Mouse (Mus musculus) T-helper 1 cell (primary cell): ENCODE results near the gene Chst11.

ENCODE experiments used
- in situ Hi-C: fragments of 300-600 bp; cut with MboI, MseI; formaldehyde crosslinking; loops from one replicate; pipeline ENCODE4 v1.15.1; 2025; ENCODE audit warnings: high pct_unique_total_duplicates

Gene Chst11

GRCm38 (mm10) chr10:82984950-82985699 lies at the start of gene Chst11:
Chst11 (plus strand) TSS chr10:82985498.
- in situ Hi-C loops = loop anchor here (5.0 kb wide), 1 partner anchor 178 kb away; no protein-coding TSS in a partner anchor

GRCm38 (mm10) chr10:82935774-82936173 lies 49.5 kb upstream of the Chst11 start:
- in situ Hi-C loops = no loop called here

- in situ Hi-C loops = no loop called here
Observed at GRCm38 (mm10) chr10:82953415-82953814, 31.9 kb upstream of the Chst11 start.

DNA sequence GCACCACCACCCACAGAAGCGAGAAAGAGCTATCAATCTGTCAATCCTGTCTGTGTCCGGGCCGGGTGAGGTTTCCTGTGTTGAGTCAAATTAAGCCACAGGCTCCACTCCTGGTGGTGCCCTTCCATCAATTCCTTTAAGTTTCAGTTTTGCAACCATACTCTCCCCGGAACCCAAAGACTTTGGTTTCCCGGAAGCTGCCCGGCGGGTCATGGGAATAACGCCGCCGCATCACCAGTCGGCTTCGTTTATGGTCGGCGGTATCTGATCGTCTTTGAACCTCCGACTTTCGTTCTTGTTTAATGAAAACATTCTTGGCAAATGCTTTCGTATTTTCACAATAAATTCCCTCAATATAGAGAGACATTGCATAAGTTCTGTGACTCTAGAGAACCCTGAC lies 30.2 kb upstream of the Chst11 start:
- in situ Hi-C loops = no loop called here

- in situ Hi-C loops = no loop called here
Observed at GRCm38 (mm10) chr10:82958218-82958761, 27.0 kb upstream of the Chst11 start.

GRCm38 (mm10) chr10:82959316-82959715 lies 26.0 kb upstream of the Chst11 start:
- in situ Hi-C loops = no loop called here

DNA sequence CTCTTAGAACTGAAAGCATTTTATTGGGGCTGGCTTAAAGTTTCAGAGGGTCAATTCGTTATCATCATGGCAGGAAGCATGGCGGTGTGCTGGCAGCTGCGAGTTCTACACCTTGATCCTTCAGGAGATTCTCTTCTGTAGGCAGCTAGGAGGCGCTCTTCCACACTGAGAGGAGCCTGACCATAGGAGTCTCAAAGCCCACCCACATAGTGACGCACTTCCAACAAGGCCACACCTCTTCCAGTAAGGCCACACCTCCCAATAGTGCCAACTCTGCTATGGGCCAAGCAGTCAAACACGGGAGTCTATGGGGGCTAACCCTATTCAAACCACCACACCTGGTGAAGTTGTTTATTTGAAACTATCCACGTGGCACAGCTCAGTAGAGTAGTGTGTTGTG lies 24.0 kb upstream of the Chst11 start:
- in situ Hi-C loops = no loop called here

- in situ Hi-C loops = no loop called here
Observed at GRCm38 (mm10) chr10:82962018-82962417, 23.3 kb upstream of the Chst11 start.

- in situ Hi-C loops = no loop called here
Observed at GRCm38 (mm10) chr10:82962472-82963020, 22.8 kb upstream of the Chst11 start.

- in situ Hi-C loops = no loop called here
Observed at GRCm38 (mm10) chr10:82964491-82964890, 20.8 kb upstream of the Chst11 start.

DNA sequence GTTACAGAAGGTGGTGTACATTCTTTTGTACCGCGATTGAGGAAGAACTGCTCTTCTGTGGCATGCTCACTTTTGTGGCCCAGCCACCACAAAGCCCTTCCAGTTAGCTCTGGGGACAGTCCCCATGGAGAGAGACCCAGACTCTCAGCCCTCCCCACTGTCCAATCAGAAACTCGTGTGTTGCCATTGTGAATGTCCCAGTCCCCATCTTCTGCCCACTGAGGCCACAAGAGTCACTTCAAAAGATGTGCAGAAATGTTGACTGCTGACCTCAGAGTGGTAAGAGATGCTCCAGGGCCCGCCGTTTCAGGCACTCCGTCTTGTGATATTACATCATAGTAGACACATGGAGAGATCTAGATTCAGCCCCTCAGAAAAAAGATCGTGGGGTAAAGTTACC lies 18.6 kb upstream of the Chst11 start:
- in situ Hi-C loops = no loop called here

DNA sequence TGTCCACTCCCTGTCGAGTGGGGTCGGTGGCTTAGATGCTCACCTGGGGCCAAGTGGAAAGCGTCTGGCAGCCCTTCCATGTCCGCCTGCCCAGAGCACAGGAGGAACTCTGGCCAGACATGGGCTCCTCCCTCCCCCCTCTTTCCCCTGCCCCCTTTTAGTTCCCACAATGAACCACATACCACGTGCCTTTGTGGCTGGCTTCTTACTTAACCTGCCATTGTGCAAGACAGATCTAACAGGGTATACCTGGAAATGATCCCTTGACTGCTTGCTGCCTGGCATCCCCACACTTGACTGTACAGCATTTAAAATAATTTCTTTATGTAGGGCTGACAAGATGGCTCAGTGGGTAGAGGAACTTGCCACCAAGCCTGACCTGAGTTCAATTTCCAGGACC lies 15.7 kb upstream of the Chst11 start:
- in situ Hi-C loops = no loop called here

DNA sequence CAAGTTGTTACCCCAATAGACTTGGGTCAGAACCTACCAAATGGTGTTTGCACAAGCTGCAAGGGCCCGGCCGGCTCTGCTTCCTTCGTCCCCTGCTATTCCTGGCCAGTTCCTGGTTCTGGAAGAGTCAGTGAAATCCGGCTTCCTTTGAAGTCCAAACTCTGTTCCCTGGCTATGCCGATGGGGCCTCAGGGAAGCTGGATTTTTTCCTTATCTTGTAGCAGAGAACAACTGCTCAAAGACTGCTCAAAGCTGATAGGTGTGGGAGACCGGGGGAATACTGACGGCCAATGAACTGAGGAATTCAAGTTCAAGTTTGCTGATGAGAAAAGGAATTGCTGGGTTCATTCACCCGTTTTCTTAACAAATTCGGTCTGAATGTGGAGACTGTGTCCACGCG lies 13.7 kb upstream of the Chst11 start:
- in situ Hi-C loops = no loop called here

DNA sequence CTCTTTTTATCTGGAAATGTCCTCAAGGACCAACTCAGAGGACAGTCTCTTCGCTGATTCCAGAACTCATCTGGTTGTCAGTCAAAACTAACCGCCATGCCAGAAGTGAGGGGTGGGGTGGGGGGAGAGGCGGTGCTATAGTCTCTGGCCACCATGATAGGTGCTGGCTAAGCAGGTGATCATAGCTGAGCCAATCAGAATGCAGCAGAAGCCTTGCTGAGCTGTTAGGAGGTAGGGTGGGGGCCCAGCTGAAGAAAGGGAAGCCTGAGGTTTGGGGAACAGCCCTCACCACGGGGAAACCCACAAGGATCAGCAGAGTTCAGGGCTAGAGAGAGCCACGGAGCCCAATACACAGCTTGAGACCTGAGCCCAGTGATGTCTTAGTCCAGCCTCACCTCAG lies 11.1 kb upstream of the Chst11 start:
- in situ Hi-C loops = no loop called here

- in situ Hi-C loops = no loop called here
Observed at GRCm38 (mm10) chr10:82974627-82975177, 10.6 kb upstream of the Chst11 start.

DNA sequence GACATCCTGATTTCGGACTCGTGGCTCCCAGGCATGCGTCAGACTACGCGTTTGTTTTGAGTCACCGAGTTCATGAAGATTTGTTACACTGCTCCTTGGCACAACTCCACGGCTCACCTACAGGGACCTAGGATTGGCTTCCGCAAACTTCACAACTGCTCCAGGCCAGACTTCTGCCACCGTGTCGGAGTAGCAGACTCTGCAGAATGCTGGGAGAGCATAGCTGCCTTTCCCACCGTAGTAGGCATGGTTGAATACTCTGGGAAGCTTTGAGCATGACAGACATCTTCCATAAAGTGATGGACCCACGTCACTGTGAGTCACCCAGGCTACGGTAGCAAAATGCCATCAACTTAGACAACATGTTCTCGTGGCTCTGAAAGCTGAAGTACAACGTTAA lies 9.5 kb upstream of the Chst11 start:
- in situ Hi-C loops = no loop called here

DNA sequence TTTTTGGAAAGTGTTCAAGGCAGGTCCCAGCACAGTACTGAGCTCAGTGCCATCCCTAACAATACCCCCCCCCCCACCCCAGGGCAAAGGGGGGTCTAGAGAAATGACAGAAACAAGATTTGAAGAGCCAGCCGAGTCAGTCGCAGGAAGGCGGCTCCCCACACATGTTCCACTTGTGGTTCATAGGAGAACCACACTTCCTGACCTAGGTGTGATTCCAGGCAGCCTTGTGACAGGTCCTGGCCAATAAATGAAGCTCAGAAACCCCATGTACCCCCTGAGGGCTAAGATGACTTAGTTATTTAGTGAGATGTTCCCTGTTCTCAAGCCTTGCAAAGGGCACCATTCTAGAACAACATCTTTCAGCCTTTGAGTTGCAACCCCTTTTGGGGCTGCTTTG lies 3.0 kb upstream of the Chst11 start:
- in situ Hi-C loops = loop anchor here (5.0 kb wide), 1 partner anchor 175 kb away; no protein-coding TSS in a partner anchor

DNA sequence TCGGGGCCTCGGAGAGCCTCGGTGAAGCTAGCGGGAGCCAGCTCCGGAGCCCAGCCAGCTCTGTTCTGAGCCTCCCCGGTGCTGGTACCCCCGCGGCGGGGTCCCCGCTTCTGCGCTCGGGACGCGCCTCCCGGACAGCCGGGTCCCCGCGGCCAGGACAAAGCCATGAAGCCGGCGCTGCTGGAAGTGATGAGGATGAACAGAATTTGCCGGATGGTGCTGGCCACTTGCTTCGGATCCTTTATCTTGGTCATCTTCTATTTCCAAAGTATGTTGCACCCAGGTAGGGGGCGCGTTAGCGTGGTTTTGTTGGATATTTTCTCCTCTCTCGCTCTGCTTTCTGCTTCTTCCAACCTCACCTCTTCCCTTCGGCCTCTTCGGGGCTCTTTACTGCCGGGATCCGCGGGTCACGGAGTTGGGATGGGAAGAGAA lies 418 bp downstream of the Chst11 start:
- in situ Hi-C loops = no loop called here

DNA sequence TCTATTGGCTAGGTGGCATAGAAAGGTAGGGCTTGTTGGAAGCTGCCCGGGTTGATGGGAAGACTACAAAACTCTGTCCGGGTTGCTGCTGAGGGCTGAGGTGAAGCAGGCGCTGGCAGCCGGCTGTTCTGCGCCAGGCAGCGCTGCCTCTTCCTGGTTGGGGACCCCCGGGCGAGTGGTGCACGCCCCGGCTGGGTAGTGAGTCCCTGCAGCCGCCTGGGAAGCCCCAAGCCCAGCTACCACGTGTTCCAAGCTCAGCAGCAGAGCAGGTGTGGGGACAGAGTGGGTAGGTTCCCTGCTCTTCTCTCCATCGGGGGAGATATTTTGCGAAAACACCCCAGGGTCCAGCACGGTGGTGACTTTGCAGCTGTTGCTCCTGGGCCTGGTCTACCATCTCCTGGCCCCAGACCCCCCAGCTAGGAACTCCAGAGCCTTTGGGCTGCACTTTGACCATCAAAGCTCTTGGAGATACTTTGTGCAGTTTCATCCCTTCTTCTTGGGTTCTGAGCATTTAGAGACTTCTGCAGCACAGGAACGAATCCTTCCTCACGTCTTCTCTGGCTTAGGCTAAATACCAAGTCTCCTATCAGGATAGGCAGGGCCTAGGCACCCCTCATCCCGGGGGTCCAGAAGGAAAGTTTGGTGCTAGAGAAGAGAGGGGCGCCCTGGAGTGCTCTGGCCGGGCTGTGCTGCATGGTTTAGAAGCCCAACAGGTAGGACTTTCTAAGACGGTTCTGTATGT lies 1.1 kb downstream of the Chst11 start:
- in situ Hi-C loops = no loop called here

DNA sequence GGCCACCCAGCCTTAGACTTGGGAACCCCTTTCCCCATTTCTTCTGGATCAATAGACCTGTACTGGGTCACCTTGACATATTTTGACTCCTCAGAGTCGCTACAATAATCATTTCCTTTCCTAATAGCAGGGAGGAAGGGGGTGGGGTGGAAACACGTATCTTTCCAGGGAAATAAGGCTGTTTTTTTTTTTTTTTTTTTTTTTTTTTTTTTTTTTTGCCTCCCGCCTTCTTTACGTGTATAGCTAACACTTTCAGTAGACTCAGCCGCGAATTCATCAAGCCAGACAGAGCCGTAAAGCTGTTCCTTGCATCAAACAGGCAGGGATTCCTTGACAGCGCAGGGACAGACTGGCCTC lies 1.7 kb downstream of the Chst11 start:
- in situ Hi-C loops = no loop called here

DNA sequence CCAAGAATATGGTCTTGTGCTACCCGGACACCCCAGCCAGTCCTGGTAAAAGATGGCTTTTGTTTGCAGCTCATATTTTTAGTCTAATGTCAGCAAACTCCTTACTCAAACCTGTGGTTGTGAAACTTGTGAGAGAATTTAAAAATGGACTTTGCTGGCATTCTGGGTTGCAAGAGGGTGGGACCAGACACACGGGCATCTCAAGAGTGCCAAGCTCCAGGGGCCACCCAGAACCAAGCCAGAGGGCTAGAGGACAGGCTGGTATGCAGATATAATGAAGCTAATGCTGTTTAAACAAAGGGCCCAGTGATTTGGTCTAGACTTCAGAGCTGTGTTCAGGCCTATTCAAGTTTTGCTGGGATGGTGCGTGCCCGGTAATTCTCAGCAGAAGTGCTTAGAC lies 2.1 kb downstream of the Chst11 start:
- in situ Hi-C loops = no loop called here

GRCm38 (mm10) chr10:82989418-82990025 lies 4.2 kb downstream of the Chst11 start:
- in situ Hi-C loops = no loop called here
